Mouse (Mus musculus): Measurements from ENCODE around the gene Srbd1.
A peak's percentile ranks its signal among the peaks of the same experiment; 100 is the strongest.

Gene Srbd1

DNA sequence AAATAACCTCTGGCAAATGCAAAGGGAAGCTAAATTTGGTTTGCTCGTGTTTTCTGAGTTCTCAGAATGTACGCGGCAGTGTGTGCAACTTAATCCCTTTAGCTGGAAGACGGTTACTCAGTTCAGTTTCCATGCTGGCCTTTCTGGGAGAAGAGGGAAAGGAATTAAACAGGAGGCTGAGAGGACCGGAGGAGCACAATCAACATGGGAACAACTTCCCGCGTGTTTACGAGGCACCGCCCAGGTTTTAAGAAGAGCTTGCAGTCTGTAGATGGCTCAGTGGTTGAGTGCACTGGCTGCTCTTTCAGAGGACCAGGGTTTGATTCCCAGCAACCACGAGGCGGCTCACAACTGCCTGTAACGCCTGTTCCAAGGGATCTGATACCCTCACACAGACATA lies 109.8 kb downstream of the Srbd1 start:
- DNase-seq (ENCODE audit: low read depth, low spot score), result no peak

GRCm38 (mm10) chr17:86034641-86035040 lies 110.3 kb downstream of the Srbd1 start:
- no peak for DNase-seq (ENCODE audit: low read depth, low spot score)

GRCm38 (mm10) chr17:86032113-86032714 lies 112.8 kb downstream of the Srbd1 start:
- peak; percentile 41 for DNase-seq (ENCODE audit: low read depth, low spot score)

DNA sequence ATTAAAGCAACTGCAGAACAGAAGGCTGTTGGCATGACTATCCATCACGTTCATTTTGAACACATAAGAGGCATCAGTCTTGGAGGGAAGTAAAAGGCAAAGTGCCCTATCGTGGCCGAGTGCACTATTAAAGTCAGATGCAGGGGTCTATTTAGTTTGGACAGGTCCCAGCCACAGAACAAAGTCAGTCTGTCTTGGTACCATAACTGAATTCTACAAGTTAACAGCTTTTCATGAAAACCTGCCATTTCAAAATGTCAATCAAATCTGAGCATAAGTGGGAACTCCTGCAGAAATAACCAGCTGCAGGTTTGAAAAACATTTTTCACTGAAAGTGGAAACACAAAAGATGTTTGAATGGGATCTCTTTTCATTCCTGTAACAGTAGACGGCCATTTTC lies 115.0 kb downstream of the Srbd1 start:
- no peak for DNase-seq (ENCODE audit: low read depth, low spot score)

DNA sequence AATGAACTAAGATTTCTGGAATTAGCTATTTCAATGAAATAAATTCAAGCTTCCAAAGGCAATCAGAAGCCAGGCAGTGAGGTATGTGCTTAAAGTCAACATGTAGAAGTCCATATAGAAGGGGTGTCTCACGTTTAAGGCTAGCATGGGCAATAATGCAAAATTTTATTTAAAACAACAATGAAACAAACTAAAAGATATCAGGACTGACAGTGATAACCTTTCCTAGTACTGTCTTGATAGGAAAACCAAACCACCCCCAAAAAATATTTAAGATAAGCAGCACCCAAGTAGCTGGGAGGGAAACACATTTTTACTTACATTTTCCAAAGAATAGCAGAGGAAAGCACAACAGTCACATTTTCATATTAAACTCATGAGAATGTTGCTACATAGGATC lies 115.8 kb downstream of the Srbd1 start:
- no peak for DNase-seq (ENCODE audit: low read depth, low spot score)

GRCm38 (mm10) chr17:86027577-86028199 lies 117.3 kb downstream of the Srbd1 start:
- DNase-seq (ENCODE audit: low read depth, low spot score), result no peak

GRCm38 (mm10) chr17:86024589-86024988 lies 120.4 kb downstream of the Srbd1 start:
- DNase-seq (ENCODE audit: low read depth, low spot score), result no peak

GRCm38 (mm10) chr17:86022366-86022765 lies 122.6 kb downstream of the Srbd1 start:
- no peak for DNase-seq (ENCODE audit: low read depth, low spot score)

DNA sequence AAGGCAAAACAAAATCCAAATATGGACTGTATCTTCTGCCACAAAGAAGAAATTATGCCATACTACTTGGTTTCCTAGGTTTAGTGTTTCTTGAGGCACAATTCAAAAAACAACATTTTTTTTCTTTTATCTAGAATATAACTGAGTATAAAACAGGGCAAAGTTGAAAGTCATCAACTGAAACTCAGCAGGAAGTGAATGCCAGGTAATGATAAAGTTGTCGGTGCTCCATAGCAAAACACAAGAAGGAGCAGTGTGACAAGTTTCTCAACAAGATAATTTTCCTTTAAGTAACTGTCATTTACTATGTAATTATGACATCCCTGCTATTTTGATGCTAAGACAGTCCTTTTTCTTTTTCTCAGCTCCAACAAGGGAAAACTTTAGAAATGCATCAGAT lies 123.2 kb downstream of the Srbd1 start:
- no peak for DNase-seq (ENCODE audit: low read depth, low spot score)

DNA sequence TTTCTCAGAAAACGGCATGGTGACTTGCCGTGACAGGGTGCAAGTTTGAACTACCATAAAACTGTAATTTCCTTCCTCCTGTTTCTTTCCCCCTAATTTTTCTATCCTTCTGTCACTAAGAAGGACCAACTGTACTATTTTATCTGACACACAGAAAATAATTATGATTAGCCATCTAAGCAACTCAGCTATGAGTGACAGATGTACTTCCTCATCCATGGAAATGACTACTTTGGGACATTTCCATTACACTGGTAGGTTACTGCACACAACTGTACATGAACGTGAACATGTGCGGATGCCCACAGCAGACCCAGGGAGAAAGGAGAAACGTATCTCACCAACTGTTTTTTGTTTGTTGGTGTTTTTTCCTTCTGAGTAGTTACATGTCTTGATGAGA lies 123.7 kb downstream of the Srbd1 start:
- DNase-seq (ENCODE audit: low read depth, low spot score), result no peak

- DNase-seq (ENCODE audit: low read depth, low spot score), result no peak
Measured at GRCm38 (mm10) chr17:86019793-86020192, 125.2 kb downstream of the Srbd1 start.

DNA sequence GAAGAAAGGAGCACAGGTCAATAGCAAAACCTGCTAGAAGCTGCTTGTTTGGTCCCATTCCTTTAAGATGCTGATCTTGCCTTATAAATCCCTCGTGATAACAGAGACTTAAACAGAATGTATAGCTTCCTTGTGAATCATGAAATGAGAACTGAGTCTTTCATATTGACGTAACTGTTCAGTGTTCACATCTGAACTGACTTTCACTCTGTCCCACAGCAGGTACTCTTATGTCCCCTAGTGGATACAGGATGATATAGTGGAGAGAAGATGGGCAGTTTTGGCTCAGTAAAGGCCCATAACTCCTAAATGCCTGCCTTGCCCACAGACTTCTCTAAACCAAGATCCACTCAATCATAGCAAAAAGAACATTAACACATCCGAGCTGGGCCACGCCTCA lies 130.7 kb downstream of the Srbd1 start:
- DNase-seq (ENCODE audit: low read depth, low spot score), result no peak

DNA sequence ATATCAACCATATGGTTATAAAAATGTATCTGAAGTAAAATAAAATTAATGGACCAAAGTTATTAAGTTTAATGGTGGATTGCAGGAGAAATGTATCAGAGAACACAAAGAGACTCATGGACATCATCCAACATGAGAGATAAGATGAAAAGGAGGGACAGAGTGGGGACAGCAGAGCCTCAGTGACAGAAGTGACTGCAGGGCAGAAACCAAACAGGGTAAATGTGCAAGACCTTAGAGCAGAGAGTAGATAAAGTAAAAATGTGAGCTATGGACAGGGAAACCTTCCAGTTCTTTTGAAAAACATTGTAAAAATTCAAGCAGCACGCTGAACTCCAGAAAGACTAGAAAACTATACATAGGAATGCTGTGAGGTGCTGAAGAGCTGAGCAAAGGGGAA lies 132.4 kb downstream of the Srbd1 start:
- DNase-seq (ENCODE audit: low read depth, low spot score), result no peak

DNA sequence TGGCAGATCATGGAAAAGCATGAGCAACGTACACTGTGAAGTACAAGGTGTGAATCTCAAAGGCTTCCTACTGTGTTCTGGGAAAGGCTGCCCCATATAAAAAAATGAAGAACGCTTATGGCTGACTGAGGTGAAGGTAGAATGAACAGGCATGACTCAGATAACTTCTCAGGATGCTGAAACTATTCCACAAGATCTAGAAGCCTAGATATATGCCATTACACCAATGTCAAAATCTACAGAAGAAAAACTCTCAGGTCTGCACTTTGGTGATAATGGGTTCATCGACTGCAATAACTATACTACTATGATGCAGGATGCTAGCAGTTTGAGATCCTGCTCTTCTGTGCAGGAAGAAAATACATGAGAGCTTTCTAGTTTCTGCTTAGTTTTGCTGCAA lies 133.1 kb downstream of the Srbd1 start:
- DNase-seq (ENCODE audit: low read depth, low spot score), result no peak

- DNase-seq (ENCODE audit: low read depth, low spot score), result no peak
Measured at GRCm38 (mm10) chr17:86008401-86008800, 136.6 kb downstream of the Srbd1 start.

GRCm38 (mm10) chr17:86002113-86002512 lies 142.9 kb downstream of the Srbd1 start:
- DNase-seq (ENCODE audit: low read depth, low spot score), result no peak

DNA sequence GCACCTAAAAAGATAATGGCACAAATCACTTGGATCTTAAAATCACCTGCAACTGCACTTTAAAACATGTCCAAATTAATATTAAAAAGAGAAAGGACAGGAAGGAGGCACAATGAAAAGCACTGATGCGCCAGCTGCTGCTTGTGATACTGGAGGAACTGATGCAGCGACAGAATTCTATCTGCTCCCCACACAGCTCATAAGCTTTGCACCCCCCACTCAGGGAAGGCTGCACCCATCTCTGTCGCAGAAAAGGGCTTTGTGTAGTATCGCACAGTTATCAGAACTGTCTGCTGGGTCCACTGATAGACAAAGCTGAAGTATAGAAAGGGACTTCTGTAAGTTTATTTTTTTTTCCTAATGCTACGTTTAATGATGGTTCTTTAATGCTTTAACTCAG lies 143.3 kb downstream of the Srbd1 start:
- no peak for DNase-seq (ENCODE audit: low read depth, low spot score)

DNA sequence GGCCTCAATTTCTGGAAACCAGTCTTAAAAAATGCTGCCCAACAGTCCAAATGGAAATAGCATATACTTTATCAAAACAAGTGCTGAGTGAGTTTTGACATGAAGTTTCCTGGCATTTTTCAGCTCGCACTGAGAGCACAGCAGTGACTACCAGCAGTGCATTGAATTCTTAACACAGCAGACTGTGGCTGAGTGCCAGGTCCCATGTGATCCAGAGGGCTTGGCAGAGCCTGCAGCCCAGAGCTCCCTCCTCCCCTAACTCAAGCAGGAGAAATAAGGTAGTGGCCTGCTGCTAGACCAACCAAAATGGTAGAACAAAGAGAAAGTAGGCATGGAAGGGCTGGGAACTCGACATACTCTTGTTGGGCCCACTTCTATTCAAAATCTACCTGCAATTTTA lies 149.2 kb downstream of the Srbd1 start:
- DNase-seq (ENCODE audit: low read depth, low spot score), result no peak

- DNase-seq (ENCODE audit: low read depth, low spot score), result no peak
Measured at GRCm38 (mm10) chr17:85995086-85995485, 149.9 kb downstream of the Srbd1 start.

DNA sequence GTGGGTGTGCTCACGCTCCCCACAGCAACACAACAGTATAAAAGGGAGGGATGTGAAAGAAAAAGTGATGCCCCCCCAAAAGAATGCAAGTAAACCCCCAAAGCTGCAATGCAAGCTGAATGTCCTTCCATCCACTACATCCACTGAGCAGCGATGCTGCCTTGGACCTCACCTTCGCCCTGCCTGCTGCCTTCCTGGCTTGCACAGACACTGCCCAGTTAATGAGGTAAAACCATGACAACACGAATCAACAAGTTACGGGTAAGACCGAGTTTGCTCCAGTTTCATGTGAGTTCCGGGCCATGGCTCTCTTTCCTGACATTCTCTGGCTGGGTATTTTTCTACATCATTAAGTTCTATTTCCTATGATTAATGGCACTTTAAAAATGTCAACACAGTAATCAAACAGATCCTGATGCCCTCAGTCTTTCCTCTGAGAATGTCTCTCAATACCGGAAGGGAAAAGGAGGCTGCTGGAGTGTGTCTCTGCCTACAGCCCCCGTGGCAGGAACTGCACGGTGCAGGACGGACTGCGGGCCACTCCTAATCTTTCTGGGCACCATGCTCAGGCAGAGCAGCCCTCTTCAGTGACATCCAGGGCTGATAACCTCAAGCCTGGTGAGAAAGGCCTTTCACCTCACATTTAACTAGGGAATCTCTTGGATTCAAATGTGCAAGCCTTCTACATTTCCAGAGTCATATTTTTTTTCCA lies 155.8 kb downstream of the Srbd1 start:
- peak; percentile 14 for DNase-seq (ENCODE audit: low read depth, low spot score)

GRCm38 (mm10) chr17:85987531-85987930 lies 157.4 kb downstream of the Srbd1 start:
- DNase-seq (ENCODE audit: low read depth, low spot score), result no peak

GRCm38 (mm10) chr17:85986624-85987023 lies 158.4 kb downstream of the Srbd1 start:
- DNase-seq (ENCODE audit: low read depth, low spot score), result no peak

DNA sequence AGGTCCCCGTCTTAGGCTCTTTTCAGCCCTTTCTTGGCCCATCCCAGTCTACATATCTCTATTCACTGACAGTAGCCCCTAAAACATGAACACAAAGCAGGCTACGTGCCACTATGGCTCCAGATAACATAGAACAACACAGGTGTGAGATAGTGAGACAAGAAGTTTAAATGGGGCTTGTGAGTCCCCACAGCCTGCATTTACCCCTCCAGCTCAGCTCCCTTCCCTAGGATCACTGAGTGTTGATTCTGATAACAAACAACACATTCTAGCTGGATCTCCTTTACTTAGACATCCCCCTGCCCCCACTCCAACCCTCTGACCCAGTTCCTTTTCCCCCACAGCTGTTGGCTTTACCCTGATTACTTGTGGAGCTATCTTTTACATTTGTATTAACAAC lies 158.8 kb downstream of the Srbd1 start:
- no peak for DNase-seq (ENCODE audit: low read depth, low spot score)

All from mesoderm, embryonic 11.5 days (tissue).